Mouse (Mus musculus) cerebellum, adult 9-10 months (tissue): ENCODE results near the gene Muc1.
"Not testable (repeated sequence)": the region's sequence is repeated elsewhere in the genome, so short reads cannot be mapped to it uniquely, and the experiment has no call there.

ENCODE experiments used
- DNase-seq: peaks from one replicate; pipeline ENCODE4 v3.0.0; 2022

Gene Muc1

DNA sequence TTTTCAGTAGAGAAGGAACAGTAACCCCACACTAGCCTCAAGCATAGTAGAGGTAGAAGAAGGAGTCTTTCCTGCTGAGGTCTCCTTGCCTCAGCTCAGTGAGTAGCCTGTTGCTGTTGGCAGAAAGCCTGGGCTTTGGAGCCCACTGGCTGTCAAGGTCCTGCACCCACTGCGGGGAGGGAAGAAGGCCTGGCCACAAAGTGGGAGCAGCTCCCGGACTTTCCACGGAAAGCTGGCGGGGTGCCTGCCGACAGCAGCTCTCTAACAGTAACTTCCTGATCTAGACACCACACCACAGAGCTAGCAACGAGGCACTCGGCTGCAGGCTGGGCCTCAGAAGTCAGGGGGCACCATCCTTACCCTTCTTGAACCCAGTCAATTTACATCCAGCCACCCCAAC lies 18.1 kb upstream of the Muc1 start:
- DNase-seq = no peak

DNA sequence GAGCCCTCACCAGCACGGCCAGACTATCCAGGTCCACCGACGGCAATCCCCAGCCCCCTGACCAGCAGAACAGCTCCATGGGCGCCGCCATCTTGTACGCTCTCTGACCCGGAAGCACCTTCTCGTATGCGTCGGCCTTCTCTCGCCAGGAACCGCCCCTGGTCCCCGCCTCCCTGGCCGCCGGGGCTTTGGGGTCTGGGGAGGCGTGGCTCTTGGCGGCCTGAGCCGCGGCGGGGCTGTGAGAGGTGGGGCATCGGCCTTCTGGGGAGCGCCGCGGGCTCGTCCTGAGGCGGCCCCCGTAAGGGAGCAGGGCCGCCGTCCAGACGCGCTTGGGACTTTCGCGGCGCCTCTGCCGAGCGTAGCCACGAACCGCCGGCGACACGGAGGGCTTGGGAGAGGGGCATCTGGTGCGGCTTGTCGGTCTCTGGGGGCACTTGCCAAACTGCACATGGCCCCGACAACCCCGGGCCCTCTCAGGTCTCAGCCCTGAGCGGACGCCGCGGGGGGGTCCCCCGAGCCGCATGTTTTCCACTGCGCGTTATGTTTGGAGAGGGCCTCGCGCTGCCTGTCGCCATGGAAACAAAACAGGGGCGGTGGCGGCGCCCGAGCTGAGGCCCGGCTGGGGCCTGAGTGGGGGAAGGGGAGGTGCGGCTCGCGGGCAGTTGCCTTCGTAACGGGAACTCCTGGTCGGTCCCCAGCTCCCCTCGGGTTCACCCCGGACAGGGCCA lies 14.9 kb upstream of the Muc1 start:
- DNase-seq = peak; percentile 86

DNA sequence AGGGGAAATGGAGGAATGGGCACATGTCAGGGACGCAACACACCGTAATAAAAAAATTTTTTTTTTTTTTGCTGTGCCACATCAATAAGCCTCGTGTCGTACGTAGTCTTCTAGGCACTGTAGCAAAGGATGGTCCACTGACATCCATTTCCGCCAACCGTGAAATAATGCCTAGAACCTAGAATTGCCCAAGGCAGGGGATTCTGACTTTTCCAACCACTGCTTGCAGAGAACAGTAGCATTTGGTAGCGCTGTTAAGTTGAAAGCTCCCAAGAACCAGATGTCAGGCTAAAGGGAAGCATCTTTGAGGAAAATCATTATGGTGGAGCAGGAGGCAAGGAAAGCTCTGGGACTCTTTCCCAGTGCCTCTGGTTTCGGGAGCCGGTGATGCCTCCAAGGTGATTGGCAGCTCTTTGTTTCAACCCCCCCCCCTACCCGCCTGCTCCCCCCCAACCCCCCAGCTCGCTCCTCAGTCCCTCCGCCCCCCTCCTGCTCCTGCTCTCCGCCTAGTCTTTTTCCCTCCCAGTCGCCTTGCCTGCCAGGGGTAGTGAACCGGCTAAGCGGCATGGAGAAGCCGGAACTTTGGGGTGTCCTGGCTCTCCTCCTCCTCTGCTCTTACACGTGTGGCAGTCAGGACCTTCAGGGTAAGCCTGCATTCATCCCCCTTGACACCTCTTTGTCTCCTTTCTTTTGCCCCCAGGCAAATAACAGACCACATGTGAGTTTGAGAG lies 14.0 kb upstream of the Muc1 start, which contains the start of gene Thbs3:
TSS of gene Thbs3 (plus strand) at position 500 of the 731 bp plus-strand sequence.
- DNase-seq = no peak

DNA sequence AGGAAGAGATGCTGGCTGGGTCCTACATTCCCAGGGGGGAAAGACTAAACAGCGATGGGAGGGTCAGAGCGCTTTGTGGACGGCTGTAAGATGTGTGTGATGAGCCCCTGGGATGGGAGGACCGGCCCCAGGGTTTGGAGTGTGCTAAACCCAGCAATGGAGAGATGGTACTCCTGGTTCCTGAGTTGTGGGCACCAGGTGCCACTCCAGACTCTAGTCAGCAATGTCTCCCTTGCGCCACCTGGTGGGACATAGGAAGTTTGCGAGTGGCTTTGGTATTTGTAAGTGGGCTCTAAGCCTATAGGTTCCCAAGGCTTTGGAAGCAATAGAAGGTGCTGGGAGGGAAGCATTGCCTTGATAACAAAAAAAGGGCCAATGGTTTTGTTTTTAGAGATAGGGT lies 13.0 kb upstream of the Muc1 start:
- peak; percentile 92 for DNase-seq

DNA sequence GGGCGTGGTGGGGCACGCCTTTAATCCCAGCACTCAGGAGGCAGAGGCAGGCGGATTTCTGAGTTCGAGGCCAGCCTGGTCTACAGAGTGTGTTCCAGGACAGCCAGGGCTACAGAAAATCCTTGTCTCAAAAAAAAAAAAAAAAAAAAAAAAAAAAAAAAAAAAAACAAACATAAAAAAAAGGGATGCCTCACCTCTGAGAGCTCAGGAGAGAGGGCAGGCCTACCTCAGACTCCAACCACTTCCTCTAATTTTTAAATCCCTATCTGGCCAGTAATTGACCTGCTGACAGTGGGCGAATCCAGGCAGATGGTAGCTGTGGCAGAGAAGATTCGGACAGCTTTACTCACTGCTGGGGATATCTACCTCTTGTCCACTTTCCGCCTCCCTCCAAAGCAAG lies 12.4 kb upstream of the Muc1 start:
- DNase-seq = not testable (repeated sequence)

DNA sequence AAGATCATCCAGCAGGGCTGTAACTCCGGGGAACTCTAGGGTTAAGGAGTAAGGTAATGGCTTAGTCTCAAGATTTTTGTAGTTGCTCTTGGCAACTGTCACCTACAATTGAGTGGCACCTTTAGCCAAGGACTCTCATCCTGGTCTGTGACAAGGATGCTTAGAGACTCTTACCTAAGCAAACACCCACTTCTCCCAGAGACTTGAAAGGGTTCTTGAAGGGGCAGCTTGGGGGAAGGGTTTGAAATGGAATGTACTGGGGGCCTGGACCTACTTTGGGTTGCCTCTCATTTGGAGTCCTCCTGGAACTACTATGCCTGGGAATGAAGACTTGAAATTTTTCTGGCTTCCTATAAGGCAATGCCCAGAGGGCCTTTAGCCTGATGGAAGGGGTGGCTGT lies 10.6 kb upstream of the Muc1 start:
- no peak for DNase-seq

DNA sequence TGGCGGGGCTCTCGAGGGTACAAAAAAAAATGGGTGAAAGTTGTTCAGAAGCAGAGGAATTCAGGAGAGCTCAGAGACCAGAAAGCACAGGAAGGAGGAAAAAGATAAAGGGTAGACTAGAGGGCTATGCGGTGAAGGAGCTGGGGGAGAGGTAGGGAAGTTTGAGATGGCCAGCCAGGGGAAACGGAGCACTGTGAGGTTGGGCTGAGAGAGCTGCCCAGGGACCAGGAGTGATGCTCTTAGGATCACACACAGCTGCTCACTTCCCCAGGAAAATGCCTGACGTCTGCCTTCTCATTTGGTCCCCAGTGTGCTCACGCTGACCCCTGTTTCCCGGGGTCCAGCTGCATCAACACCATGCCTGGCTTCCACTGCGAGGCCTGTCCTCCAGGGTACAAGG lies 9.3 kb upstream of the Muc1 start:
- no peak for DNase-seq

DNA sequence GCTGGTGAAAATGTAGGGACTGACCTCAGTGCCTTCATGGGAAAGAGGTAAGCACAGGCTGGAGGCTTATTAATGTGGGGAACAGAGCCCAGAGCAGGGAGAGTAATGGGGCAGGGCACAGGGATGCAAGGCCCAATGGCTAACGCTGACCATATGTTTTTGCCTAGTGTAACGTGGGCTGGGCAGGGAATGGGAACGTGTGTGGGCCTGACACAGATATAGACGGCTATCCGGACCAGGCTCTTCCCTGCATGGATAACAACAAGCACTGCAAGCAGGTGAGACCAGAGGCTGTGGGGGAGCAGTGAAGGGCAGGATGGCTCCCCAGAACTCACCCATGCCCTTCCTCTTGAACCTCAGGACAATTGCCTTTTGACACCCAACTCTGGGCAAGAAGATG lies 7.7 kb upstream of the Muc1 start:
- no peak for DNase-seq

DNA sequence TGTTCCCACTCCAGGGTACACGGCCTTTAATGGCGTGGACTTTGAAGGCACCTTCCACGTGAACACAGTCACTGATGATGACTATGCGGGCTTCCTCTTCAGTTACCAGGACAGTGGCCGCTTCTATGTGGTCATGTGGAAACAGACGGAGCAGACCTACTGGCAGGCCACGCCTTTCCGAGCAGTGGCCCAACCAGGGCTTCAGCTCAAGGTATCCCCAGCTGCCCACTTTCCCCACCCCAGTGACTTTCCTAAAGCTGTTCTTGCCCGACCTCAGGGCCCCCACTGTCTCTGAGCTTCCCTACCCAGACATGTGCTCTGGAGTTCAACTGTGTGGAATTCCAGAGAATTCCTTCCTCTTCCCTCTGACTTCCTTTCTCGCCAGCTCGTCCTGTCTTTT lies 4.1 kb upstream of the Muc1 start:
- DNase-seq = no peak

DNA sequence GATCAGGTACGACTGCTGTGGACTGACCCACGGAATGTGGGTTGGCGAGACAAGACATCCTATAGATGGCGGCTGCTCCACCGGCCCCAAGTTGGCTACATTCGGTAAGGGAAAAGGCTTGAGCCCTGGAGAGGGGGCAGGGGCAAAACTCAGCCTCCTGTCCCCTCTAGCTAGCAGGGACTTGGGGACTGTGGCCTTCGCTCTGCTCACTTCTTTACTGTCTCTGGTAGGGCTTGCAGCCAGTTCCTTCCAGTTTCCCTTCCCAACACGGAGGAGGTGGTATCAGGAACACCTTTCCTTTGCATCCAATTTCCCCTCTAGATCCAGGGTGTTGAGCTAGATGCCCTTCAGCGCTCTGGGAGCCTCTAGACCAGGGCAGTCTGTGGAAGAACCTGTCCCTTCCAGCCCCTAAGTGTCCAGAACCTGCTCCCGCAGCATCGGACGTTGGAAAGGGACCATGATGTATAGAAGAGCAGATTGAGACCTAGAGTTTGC lies 3.5 kb upstream of the Muc1 start:
- DNase-seq = no peak

DNA sequence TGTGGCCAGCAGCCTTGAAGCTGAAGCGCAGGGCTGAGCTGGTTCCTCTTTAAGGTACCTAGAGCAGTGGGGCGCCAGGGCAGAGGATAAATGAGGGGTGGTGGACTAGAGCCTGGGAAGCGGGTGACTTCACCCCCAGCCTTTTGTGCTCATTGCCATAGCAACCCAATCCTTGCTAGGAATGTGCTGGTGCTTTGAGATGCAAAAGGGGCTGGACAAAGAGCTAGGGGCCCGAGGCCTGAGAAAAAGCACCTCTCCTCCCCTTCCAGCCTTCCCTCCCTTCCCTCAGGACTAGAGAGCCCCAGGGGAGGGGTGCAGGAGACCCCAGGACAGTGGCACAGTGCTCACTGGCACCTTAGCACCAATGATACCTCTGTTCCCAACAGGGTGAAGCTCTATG lies 2.9 kb upstream of the Muc1 start:
- DNase-seq = no peak

DNA sequence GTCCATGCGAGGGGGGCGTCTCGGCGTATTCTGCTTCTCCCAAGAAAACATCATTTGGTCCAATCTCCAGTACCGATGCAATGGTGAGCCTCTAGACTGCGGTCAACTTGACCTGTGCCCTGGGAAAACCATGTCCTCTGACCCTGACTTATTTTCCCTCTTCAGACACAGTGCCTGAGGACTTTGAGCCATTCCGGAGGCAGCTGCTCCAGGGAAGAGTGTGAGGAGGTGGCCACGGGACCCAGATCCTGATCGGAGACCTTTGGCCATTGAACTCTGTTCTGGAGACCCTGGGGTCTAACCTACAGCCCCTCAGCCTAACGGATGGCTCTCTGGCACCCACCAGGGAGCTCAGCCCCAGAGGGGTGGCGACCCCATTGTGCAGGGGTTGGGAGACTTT lies 2.5 kb upstream of the Muc1 start:
- no peak for DNase-seq

DNA sequence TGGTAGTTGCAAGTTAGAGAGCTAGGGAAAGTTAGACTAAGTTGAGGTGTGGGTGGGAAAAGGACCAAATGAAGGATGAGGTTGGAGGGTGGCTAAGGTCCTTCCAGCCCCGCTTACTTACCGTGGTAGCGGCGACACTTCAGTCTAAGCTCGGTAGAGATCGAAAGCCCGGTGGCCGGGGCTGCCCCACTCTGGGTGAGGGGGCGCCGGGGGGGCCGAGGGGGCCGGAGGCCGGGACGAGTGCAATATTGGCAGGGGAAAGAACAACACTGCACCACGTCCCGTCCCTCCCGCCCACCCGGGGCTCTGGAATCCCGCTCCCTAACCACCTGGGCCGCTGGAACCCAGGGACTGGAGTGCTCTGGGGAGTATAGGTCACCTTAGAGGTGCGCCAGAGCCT lies 2.0 kb upstream of the Muc1 start, which contains the start of gene Mtx1:
TSS of gene Mtx1 (minus strand) at position 189 of the 400 bp plus-strand sequence.
- no peak for DNase-seq

DNA sequence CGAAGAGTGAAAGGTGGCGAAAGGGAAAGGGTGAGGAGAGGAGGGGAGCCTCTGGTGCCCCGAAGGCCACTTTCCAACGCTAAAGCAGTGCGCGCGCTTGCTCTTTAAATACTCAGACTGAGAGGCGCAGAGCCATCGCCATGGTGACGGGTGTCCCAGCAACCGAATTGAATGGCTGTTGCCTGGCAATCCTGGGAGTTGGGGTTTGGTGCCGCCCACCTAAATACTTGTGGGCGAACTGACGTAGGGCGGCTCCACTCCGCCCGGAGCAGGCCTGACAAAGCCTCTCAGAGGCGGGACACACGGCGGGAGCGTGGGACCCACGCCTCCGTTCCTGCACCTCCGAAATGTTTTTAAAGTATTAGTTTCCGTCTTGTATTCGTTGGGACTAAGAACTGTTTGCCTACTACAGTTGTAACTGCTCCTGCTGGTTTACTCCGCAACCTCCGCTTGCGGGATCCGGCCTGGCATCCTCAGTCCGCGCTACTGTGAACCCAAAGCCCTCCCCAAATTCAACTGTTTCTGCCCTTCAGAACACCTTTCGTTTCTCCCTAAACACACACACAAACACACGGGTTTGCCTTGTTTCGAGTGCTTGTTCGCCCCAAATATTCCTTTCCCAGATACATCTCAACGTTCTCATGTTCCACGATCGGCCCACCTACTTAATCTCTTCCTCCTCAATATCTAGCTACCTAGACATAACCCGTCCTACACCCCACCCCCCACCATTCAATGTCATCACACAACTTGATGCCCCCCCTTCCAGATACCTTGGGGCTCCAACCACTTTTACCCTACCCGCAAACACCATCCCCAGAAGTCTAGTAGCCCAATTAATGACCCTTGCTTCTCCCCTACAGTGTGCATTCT lies 1.3 kb upstream of the Muc1 start:
- DNase-seq = no peak

DNA sequence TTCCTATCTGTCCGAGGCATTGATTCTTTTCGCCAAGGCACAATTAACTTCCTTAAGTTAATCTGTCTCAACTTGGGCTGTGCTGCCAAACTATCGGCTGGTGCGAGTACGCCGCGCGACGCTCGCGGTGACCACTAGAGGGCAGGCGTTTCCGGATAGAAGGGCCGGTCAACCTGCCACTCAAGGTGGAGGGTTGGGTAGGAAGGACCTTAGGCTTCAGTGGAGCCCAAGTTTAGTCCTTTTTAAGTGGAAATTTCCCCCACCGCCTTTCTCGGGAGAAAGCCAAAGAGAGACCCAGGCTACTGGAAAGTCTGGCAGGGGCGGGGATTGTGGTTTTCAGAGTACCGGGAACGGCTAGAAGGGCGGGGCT lies 692 bp upstream of the Muc1 start:
- DNase-seq = peak; percentile 87

DNA sequence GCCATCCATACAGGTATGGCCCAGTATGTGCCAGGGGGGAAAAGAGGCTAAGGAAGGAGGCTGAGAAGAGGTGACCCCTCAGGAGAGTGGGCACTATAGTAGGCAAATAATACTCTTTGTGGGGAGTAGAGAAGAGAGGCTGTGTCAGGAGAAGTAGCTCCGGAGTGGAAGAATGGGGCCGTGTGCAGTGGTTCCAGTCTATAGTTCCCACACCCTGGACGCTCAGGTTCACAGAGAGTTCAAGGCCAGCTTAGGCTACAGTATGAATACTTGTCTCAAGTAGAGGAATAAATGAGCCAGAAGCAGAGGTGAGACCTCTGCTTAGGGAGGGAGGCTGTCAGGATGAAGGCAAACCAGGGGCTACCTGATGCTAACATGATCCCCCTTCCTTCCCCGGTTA lies 419 bp downstream of the Muc1 start:
- no peak for DNase-seq

DNA sequence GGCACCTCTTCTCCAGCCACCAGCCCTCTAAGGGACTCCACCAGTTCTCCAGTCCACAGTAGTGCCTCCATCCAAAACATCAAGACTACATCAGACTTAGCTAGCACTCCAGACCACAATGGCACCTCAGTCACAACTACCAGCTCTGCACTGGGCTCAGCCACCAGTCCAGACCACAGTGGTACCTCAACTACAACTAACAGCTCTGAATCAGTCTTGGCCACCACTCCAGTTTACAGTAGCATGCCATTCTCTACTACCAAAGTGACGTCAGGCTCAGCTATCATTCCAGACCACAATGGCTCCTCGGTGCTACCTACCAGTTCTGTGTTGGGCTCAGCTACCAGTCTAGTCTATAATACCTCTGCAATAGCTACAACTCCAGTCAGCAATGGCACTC lies 1.7 kb downstream of the Muc1 start:
- no peak for DNase-seq

DNA sequence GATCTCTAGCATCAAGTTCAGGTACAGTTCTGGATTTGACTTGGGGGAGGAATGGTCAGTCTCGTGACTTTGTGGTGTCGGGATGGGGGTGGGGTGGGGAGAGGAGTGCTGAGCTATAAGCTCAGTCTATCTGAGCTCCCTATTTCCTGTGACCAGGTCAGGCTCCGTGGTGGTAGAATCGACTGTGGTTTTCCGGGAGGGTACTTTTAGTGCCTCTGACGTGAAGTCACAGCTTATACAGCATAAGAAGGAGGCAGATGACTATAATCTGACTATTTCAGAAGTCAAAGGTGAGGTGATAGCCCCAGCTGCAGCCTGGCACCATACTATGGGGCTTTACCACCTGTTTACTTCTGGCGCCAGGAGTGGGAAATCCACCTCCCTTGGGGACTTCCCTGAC lies 2.5 kb downstream of the Muc1 start:
- no peak for DNase-seq

DNA sequence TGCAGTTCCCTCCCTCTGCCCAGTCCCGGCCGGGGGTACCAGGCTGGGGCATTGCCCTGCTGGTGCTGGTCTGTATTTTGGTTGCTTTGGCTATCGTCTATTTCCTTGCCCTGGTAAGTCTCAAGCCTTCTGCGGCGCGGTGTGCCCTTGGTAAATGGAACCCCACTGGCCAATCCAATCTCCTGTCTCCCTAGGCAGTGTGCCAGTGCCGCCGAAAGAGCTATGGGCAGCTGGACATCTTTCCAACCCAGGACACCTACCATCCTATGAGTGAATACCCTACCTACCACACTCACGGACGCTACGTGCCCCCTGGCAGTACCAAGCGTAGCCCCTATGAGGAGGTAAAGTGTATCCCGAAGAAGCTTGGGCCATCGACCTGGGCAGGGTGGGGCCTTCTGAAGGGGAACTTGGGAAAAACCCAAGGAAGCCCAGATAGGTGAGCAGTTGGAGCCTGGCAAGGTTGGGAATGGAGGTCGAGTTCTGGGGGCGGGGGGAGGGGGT lies 3.0 kb downstream of the Muc1 start:
- DNase-seq = no peak

DNA sequence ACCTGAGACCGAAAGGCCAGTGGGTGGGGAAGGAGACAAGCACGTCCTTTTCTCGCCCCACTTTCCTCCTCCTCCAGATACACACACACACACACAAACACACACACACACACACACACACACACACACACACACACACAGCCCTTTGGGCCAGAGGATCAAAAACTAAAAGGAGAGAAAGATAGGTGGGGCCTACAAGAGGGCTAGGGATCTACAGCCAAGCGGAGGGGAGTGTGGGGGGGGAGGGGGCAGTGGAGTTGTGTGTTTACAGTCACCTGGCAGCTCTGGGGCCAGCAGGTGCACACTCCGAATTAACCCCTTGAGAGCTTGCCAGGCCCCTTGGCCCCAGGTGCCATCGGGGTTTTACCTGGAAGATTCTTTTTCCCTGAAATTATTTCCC lies 3.8 kb downstream of the Muc1 start:
- no peak for DNase-seq

DNA sequence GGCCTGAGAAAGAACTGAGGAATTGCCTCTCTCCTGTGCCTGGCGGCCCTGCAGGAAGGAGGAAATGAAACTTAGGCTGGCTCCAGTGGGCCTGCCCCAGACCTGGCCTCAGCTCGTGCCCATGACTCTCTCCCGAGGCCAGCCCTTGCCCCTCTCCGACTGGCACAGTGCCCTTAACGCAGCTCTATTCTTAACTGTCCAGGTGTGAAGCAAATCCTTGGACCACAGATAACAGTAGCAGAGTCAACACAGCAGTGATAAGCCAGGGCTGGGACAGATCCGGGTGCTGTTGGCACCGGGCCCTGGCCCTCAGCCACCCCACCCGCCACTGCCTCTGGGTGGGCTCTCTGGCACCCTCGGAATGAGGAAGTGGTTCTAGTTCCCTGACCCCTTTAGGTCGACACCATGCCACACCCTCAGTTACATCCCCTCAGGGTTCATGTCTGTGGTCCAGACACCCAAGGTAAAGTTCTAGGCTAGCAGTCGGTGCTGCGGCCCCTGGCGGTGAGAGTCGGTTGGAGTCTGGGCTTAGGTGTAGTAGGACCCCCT lies 4.8 kb downstream of the Muc1 start:
- no peak for DNase-seq

DNA sequence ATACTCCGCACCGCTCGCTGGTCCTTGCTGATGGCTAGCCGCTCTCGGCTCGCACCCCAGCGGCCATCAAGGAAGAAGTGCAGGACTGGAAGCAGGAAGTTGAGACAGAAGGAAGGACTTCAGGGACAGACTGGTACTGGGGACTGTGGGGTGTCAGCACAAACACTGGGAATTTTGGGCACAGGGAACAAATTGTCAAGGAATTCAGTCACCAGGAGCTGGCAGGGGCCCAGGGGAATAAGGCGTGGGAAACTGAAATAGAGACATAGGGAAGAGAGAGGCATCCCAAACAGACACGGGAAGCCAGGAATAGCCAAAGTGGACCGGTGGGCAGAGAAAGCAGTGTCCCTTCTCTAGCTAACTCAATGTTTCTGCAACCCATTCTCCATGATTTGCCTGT lies 7.7 kb downstream of the Muc1 start:
- DNase-seq = peak; percentile 11

DNA sequence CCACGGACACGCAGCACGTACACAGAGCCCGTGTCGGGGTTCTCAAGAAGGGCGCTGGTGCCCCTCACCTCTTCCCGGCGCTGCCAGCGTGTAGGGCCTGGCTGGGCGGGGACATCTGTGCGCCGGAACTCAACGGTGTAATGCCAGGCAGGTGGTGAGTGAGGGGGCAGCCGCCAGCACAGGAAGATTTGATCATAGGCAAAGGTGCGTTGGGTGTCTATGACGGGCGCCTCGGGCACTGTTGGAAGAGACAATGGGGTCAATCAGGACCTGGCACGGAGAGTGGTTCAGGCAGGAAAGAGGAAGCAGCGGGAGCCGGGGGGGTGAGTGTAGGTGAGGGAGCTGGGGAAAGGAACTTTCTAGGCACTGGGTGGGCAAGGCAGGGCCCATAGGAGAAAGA lies 8.8 kb downstream of the Muc1 start:
- peak; percentile 18 for DNase-seq
